Mouse (Mus musculus): ENCODE data around the gene Alcam.

Alcam gene

GRCm38 (mm10) chr16:52378811-52379597, 74.9 kb downstream of the Alcam start:
- peak; percentile 5 for DNase-seq (ENCODE audit: extremely low read depth, insufficient read length, low spot score)

DNA sequence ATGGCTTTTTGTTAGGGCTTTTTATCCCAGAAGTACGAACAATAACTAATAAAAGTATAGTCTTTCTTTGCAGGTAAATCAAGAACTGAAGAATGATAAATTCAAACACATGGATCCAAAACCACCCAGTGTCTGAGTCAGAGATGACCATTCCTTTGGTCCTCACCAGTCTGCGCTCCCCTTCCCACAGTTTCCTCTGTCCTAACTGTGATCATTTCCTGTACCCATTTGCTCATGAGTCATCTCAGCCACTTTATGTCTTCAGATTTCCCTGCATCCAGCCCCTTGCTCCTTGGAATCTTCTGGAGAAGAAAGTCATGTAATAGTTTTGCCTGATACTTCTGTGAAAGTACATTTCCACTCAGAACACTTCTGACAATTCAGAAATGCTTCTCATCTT, 77.0 kb downstream of the Alcam start:
- DNase-seq (ENCODE audit: extremely low read depth, insufficient read length, low spot score), result no peak

GRCm38 (mm10) chr16:52371956-52372355, 81.9 kb downstream of the Alcam start:
- DNase-seq (ENCODE audit: extremely low read depth, insufficient read length, low spot score), result no peak

DNA sequence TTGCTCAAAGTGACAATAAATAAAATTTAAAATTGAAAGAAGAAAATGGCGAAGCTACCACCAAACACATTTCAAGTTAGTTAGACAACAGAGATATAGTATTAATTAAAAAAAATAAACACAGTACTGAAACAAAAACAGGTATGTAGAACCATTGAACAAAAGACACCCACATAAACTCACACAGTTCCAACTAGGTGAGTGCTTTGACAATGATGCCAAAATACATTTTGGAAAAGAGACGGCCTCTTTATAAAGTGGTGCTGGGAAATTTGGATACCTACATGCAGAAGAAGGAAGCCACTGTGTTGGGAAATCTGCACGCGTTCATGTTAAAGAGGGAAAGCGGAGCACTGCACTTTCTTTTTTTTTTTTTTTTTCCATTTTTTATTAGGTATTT, 85.4 kb downstream of the Alcam start:
- DNase-seq (ENCODE audit: extremely low read depth, insufficient read length, low spot score), result no peak

DNA sequence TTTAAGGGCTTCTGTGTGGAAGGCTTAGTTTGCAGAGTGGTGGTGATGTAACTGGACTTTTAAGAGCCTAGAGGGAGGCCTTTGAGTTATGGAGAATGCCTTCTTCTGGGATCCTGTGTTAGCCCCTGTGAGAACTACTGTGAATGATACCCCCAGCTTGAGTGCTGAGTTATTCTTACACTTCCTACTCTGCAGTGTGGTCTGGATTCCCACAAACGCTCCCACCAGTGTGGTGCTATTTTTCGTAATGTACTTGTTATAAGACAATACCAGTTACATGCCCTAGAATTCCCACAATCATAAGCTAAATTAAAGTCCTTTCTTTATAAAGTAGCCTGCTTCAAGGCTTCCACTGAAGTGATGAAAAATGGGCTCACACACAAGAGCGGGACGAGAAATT, 87.0 kb downstream of the Alcam start:
- DNase-seq (ENCODE audit: extremely low read depth, insufficient read length, low spot score), result no peak

GRCm38 (mm10) chr16:52363944-52364511, 89.8 kb downstream of the Alcam start:
- no peak for DNase-seq (ENCODE audit: extremely low read depth, insufficient read length, low spot score)

- DNase-seq (ENCODE audit: extremely low read depth, insufficient read length, low spot score), result no peak
These were observed 110.3 kb downstream of the Alcam start for GRCm38 (mm10) chr16:52343467-52344033.

GRCm38 (mm10) chr16:52342694-52343466, 111.0 kb downstream of the Alcam start:
- DNase-seq (ENCODE audit: extremely low read depth, insufficient read length, low spot score), result no peak

DNA sequence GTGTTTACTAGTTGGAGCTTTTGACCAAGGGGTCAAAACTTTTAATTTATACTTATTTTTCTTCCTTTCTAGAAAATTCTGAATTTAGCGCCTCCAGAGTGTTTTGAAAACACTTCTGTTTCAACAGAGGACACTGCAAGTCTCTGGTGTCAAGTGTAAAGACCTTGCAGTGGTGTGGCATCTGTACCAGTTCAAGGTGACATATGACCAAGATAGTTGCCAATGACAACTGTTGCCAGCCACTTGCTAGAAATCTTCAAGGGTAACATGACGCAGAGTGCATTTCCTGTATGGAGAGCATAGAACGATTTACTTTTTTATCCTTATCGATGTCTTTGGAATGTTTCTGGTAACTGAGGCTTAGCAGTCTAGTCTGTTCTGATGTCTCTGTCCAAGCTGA, 119.8 kb downstream of the Alcam start:
- no peak for DNase-seq (ENCODE audit: extremely low read depth, insufficient read length, low spot score)

GRCm38 (mm10) chr16:52333631-52334030, 120.2 kb downstream of the Alcam start:
- no peak for DNase-seq (ENCODE audit: extremely low read depth, insufficient read length, low spot score)

DNA sequence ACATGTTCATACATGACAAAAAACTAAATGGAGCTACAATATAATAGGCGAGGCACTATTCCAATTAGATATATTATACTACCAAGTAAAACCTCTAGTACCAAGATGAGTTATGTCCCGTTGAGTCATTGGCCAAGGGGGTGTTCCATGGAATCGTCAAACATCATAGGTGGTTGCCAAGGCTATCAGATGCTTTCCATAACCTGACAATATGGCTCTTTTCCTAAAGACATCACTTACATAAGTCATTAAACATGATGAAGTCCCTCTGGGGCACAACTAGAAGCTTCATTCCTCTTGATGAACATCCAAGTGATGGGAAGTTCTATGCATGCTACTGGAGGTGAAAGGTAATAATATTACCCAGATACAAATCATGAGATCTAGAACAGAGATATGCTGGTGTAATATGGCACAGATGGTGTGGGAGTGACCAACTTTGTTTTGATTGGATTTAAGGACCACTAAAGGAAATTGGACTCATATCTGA, 122.5 kb downstream of the Alcam start:
- DNase-seq (ENCODE audit: extremely low read depth, insufficient read length, low spot score), result no peak

DNA sequence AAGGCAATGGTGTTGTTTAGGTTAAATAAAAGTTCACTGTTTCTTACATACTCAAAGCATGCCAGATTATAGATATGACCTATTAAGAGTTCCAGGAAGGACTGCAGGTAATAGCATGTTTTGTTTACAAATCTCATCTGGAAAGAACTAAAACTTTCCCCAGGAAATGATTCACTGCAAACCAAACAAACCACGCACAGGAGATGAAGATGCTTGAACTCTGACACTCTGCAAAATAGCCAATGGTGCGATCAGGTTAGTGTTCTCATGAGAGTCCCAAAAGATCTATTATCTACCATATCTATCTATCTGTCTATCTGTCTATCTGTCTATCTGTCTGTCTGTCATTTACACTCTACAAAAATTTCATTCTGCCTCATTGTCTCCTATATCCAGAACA, 124.5 kb downstream of the Alcam start:
- DNase-seq (ENCODE audit: extremely low read depth, insufficient read length, low spot score), result no peak

DNA sequence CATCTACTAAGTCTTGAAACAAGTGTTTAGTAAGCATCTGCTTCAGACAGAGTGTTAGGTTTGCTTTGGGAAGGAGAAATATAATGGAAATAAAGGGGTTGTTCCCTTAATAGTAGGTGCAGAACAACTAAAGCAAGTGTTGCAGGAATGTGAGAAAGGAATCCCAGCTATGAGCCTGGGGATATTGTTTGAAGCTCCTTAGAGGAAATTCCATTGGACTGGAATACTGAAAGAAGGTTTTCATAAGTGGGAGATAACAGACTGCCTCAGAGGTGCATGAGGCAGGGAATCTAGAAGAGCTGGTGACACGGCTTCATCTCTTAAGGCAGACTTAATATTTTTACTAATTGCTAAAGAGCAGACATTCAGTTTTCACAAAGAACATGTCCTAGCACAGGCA, 134.6 kb downstream of the Alcam start:
- DNase-seq (ENCODE audit: extremely low read depth, insufficient read length, low spot score), result no peak

DNA sequence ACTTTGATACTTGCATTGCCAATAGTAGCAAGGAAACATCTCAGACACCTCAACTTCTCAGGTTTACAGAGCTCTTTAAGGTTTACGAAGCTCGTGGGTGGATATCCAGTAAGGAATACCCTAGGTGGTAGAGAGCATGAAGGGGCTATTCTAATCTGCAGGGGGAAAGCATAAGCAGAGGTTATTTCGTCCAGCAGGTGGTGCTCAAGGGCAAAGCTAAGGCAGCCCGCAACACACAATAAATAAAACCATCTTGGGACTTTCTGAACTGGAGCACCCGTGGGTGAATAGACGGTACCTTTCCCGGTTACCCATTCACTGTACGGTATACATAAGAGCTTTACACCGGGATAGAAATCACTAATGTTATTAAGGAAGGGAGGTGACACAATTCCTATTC, 142.8 kb downstream of the Alcam start:
- DNase-seq (ENCODE audit: extremely low read depth, insufficient read length, low spot score), result peak; percentile 10

DNA sequence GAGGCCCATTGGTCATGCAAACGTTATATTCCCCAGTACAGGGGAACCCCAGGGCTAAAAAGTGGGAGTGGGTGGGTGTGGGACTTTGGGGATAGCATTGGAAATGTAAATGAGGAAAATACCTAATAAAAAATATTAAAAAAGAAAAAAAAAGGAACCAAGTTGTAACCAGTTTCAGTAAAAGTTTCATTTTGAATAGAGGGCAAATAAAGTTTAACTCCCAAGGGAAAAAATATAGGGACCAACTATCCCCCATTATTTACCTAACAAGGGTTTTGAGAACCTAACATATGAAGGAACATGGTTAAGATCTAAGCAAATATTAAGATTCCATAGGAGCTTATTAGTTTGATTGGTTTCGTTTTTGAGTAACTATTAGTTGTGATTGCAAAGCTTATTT, 146.9 kb downstream of the Alcam start:
- DNase-seq (ENCODE audit: extremely low read depth, insufficient read length, low spot score), result no peak

GRCm38 (mm10) chr16:52303532-52303902, 150.4 kb downstream of the Alcam start:
- no peak for DNase-seq (ENCODE audit: extremely low read depth, insufficient read length, low spot score)

DNA sequence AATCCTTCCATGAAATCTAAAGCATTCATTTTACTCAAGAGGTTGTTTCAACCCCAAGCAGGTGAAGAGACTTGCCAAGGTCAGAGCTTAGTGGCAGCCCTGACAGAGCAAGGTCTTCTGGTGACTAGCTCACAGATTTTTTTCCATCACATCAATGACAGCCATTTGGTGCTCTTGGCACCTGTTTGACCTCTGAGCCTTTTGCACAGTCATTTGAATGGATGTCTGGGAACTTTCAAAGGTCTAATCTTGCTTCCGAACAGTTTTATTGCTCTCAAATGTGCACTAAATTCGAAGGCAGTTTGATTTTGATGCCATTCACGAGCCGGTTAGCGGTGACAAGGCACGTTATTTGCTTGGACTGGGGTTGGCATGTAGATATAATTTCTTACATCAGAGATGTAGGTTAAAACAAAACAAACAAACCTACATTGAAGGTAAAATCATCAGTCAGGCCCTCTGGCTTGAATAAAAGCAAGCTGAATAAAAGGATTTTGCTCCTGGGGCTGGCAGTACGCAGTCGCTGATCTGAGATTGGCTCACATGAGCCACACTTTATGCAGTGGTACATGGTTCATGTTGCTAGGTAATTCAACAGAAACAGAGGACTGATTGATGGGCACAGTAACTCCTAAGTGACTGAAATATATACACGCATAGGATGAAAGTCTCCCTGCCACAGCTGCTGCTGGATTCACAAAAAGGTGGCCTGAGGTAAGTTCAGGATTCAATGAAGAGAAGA, 150.9 kb downstream of the Alcam start:
- DNase-seq (ENCODE audit: extremely low read depth, insufficient read length, low spot score), result no peak

- DNase-seq (ENCODE audit: extremely low read depth, insufficient read length, low spot score), result no peak
These were observed 152.1 kb downstream of the Alcam start for GRCm38 (mm10) chr16:52301730-52302129.

DNA sequence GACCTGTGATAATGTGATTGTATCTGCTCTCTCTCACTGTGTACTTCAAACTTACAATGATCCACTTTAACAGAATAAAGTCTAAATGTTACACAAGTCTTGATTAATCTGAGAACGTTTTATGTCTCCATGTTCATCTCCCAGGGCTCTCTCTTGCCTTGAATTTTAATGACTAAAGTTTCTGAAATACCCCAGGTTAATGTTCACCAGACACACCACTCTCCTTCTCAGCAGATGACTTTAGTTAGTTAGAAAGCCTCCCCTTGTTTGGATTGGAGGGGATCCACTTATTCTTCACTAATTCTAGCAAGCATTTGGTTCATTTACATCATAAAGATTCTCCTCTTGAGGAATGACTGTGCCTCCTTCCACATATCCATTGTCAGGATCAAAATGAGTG, 157.5 kb downstream of the Alcam start:
- DNase-seq (ENCODE audit: extremely low read depth, insufficient read length, low spot score), result no peak

DNA sequence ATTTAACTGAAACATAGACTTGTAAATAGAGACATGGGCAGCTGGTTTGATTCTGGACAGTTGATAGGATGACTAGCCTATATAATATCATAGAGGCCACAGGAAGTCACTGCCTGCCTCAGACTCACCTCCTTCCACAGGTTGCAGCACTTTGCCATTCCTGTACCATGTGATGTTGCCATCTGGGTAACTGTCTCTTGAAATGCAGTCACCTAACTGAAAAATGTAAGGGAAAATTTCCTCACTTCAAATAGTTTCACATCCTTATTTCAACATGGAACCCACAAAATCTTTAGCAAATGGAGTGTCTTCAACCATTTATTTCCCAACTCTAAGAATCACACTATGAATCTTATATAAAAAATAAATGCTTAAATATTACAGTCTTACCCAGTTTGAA, 158.3 kb downstream of the Alcam start:
- no peak for DNase-seq (ENCODE audit: extremely low read depth, insufficient read length, low spot score)
